ENCODE assay signal across 10 mouse cellular contexts in the genomic region with DNA sequence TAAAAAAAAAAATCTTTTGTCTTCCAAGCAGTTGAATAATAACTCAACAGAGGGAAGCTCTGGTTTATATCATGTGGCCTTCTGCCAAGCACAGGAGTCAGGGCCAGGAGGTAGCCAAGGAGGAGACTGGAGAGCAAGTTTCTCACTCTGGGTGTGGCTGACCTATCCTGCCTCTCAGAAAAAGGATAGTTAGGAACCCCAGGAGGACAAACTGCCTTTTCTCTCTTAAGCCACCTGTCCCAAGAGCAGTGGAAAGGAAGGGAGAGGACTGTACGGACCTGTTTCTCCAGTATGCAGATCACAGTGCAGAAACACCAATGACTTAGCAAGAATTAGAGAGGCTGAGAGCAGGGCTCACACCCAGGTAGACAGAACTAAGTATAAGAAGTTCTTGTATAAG. TPM values are rescaled to one million over a fixed set of nuclear protein-coding genes. Genes with fewer than 3 reads are reported as not detected.
DNase-seq lines count a peak whose midpoint lies in the region; ATAC-seq lines count a peak whose summit lies in the region.
"Had no signal": no experiment of that assay in that cellular context is flagged by ENCODE, and none has a peak within 500 bp of the region (broad histone marks: within the 10 kb centered on the region; RNA-seq: fewer than 3 reads in every experiment).

No protein-coding gene starts in this region.

- intact Hi-C loops in left cerebral cortex, postnatal 14 days (cut with DNase I), result no loop called here

- no peak overlapping the region for H3K4me3 ChIP-seq in heart, embryonic 10.5 days
- no peak overlapping the region for H3K4me3 ChIP-seq in hindbrain, embryonic 16.5 days (ENCODE audit: low read length)

- H3K36me3 ChIP-seq in heart, embryonic 10.5 days, result peaks cover 33% of the 10 kb centered on the region
- no peaks in the 10 kb centered on the region for H3K36me3 ChIP-seq in hindbrain, embryonic 16.5 days (ENCODE audit: control insufficient read depth, insufficient read depth, low read length)

- ATAC-seq in hindbrain, embryonic 16.5 days, result no peak

- H3K9me3 ChIP-seq in heart, embryonic 10.5 days, result no peaks in the 10 kb centered on the region
- no peaks in the 10 kb centered on the region for H3K9me3 ChIP-seq in hindbrain, embryonic 16.5 days (ENCODE audit: control insufficient read depth, low read length)

- 85% methylated on average over 1 of the region's 1 CpGs for WGBS in heart, embryonic 10.5 days
- 94% methylated on average over 1 of the region's 1 CpGs for WGBS in hindbrain, embryonic 16.5 days

- 0 out of 2 replicates have a peak, but pooled peaks cover 5% of the 10 kb centered on the region for H3K4me1 ChIP-seq in heart, embryonic 10.5 days
- no peaks in the 10 kb centered on the region for H3K4me1 ChIP-seq in hindbrain, embryonic 16.5 days (ENCODE audit: control insufficient read depth, insufficient read depth, low read depth, low read length)

- H3K9ac ChIP-seq in hindbrain, embryonic 16.5 days (ENCODE audit: low read depth, low read length), result no peak overlapping the region

- H3K27ac ChIP-seq in heart, embryonic 10.5 days, result no peak overlapping the region; the same call in 1 of the 2 replicates
- H3K27ac ChIP-seq in hindbrain, embryonic 16.5 days (ENCODE audit: low read depth, low read length), result no peak overlapping the region

- H3K4me2 ChIP-seq in hindbrain, embryonic 16.5 days (ENCODE audit: low read length), result no peak overlapping the region

- H3K27me3 ChIP-seq in heart, embryonic 10.5 days (ENCODE audit: insufficient read depth, poor library complexity, severe bottlenecking), result no peaks in the 10 kb centered on the region
- no peaks in the 10 kb centered on the region for H3K27me3 ChIP-seq in hindbrain, embryonic 16.5 days (replicated peaks; ENCODE audit: control insufficient read depth, insufficient read depth, low read length)

- DNase-seq in heart, adult 11 months, result peak; percentile 94
- no peak for DNase-seq in heart, embryonic 10.5 days (ENCODE audit: low spot score)
- DNase-seq in adrenal gland, postnatal 36 days, result peak; percentile 72 to 75
- peak; percentile 72 for DNase-seq in kidney, adult 8-10 months
- peak; percentile 47 for DNase-seq in lung, postnatal 14 days
- DNase-seq in ovary, adult 18-20 months (ENCODE audit: low spot score), result no peak
- DNase-seq in left cerebral cortex, postnatal 14 days (ENCODE audit: low spot score in 2 of 2), result no peak
- DNase-seq: cerebellum, adult 9-10 months; right cerebral cortex, adult 18-20 months had no signal

RNA-seq across cellular contexts. Expression of a gene that starts 57.3 kb away (rescaled TPM):
- polyA plus RNA-seq in heart, embryonic 10.5 days (2016; fragmentation: Nextera tagmentation; extraction: Ambion mirVana), result 22.9 and 38.5 TPM in 2 replicates
- 100 to 1,000 TPM; 246 to 407 TPM for total RNA-seq in adrenal gland, postnatal 36 days (2021)
- 114 and 122 TPM in 2 replicates for polyA plus RNA-seq in hindbrain, embryonic 16.5 days (2015; fragmentation: Nextera tagmentation; extraction: Ambion mirVana)
- 100 to 1,000 TPM; 136 to 166 TPM for total RNA-seq in left cerebral cortex, postnatal 14 days (2021)

Comparison
In these comparisons a context has a peak if more than half of its experiments do, and no peak if none do; other contexts are left out.
1. DNase-seq: peak in heart, adult 11 months (single experiment), adrenal gland, postnatal 36 days (2 of 2), kidney, adult 8-10 months (2 of 2) and lung, postnatal 14 days (single experiment); none in heart, embryonic 10.5 days (single experiment), ovary, adult 18-20 months (single experiment) and left cerebral cortex, postnatal 14 days (0 of 2).